Mouse (Mus musculus) midbrain, embryonic 13.5 days (tissue): Measurements from ENCODE around the gene Tbx2. TPM values are rescaled to one million over a fixed set of nuclear protein-coding genes. Genes with fewer than 3 reads are reported as not detected.
A peak's percentile ranks its signal among the peaks of the same experiment; 100 is the strongest.

Source experiments
- ATAC-seq: fragments of 200-750 bp; cut with Nextera tagmentation; 2 replicates; pipeline ENCODE4 v1.8.0; 2017; ENCODE audit warnings: mild to moderate bottlenecking, moderate TSS enrichment, moderate library complexity
- H3K27ac ChIP-seq: fragments of 300-500 bp; sonication (generic); 2 replicates; pipeline ENCODE4 v1.5.1; 2015; ENCODE audit warnings: inconsistent platforms, mild to moderate bottlenecking, moderate library complexity
- H3K27me3 ChIP-seq: fragments of 300-500 bp; sonication (generic); 2 replicates; pipeline ENCODE4 v1.6.1; 2015; ENCODE audit warnings: mild to moderate bottlenecking, inconsistent platforms
- H3K36me3 ChIP-seq: fragments of 300-500 bp; sonication (generic); 2 replicates; pipeline ENCODE4 v1.6.1; 2015; ENCODE audit warnings: mild to moderate bottlenecking, inconsistent platforms
- H3K4me1 ChIP-seq: fragments of 300-500 bp; sonication (generic); replicated peaks from 2 replicates; pipeline ENCODE4 v1.6.1; 2015; ENCODE audit warnings: inconsistent platforms
- H3K4me2 ChIP-seq: fragments of 300-500 bp; sonication (generic); replicated peaks from 2 replicates; pipeline ENCODE4 v1.6.1; 2015; ENCODE audit warnings: moderate library complexity, mild to moderate bottlenecking, inconsistent platforms
- H3K4me3 ChIP-seq: fragments of 300-500 bp; sonication (generic); replicated peaks from 2 replicates; pipeline ENCODE4 v1.5.1; 2015; ENCODE audit warnings: mild to moderate bottlenecking, inconsistent platforms
- H3K9ac ChIP-seq: fragments of 300-500 bp; sonication (generic); replicated peaks from 2 replicates; pipeline ENCODE4 v1.6.1; 2015; ENCODE audit warnings: mild to moderate bottlenecking, inconsistent platforms
- H3K9me3 ChIP-seq: fragments of 300-500 bp; sonication (generic); 2 replicates; pipeline ENCODE4 v1.6.1; 2016; ENCODE audit warnings: mild to moderate bottlenecking, inconsistent platforms
- WGBS: fragments of 180-500 bp; shearing (Covaris S2); methylation state at CpG from one replicate; pipeline ENCODE4 v1.1.7; 2015; 5-methylcytosine and 5-hydroxymethylcytosine counted together
- polyA plus RNA-seq: library from polyadenylated mRNA; unstranded; fragments of >200 nt; fragmentation: Nextera tagmentation; extraction: Ambion mirVana; gene quantifications from 2 replicates; pipeline ENCODE4 v1.2.1, GENCODE M21; 2015

Tbx2 gene
- polyA plus RNA-seq, 1 experiment from 2014 or later: 0.57 TPM

GRCm38 (mm10) chr11:85827342-85827741 lies 5.0 kb upstream of the Tbx2 start:
- Histone ChIP-seq H3K4me1 (peaks cover 29% of the 10 kb centered on the region), H3K36me3 (no peaks in the 10 kb centered on the region), H3K4me3 (no peak overlapping the region), H3K9ac (no peak overlapping the region), H3K4me2 (no peak overlapping the region), H3K27ac (no peak overlapping the region), H3K9me3 (no peaks in the 10 kb centered on the region), H3K27me3 (peaks cover 99% of the 10 kb centered on the region)
- ATAC-seq: no peak
- WGBS: 13% methylated on average over 9 of the region's 9 CpGs

GRCm38 (mm10) chr11:85828691-85829519 lies 3.4 kb upstream of the Tbx2 start:
- Histone ChIP-seq H3K36me3 (no peaks in the 10 kb centered on the region), H3K9me3 (no peaks in the 10 kb centered on the region), H3K9ac (no peak overlapping the region), H3K27me3 (peaks cover 98% of the 10 kb centered on the region), H3K4me1 (peaks cover 40% of the 10 kb centered on the region), H3K4me3 (peak overlapping the region; percentile 29; the same call in 1 of the 2 replicates), H3K27ac (no peak overlapping the region), H3K4me2 (peak overlapping the region; percentile 48; the same call in 1 of the 2 replicates)
- no peak for ATAC-seq
- 5% methylated on average over 38 of the region's 38 CpGs for WGBS

GRCm38 (mm10) chr11:85829520-85830440 lies 2.6 kb upstream of the Tbx2 start:
- under 1% methylated on average over 61 of the region's 61 CpGs for WGBS

DNA sequence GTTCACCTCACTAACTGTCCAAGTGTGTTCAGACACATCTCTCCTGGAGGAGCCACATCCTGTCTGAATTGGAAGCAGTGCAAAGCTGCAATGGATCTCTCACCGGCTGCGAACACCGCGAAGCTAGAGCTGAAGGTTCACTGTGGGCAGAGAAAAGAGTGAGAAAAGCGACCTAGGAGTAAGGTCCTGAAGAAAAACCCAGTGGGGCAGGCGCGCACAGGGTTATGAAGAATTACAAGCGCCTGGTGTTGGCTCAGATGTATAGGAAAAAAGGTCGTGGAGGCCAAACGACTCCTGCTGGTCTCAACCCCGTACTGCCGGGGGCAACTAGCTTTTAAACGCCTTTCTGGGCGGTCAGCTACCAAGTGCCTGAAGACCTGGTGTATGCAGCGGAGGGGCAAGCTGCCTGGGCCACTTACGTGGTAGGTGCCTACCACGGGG lies 1.4 kb upstream of the Tbx2 start:
- H3K27me3 ChIP-seq: peaks cover 98% of the 10 kb centered on the region
- H3K27ac ChIP-seq: no peak overlapping the region
- 2% methylated on average over 17 of the region's 17 CpGs for WGBS
- peaks cover 40% of the 10 kb centered on the region for H3K4me1 ChIP-seq
- H3K36me3 ChIP-seq: no peaks in the 10 kb centered on the region
- ATAC-seq: no peak
- H3K4me3 ChIP-seq: no peak overlapping the region
- no peak overlapping the region for H3K9ac ChIP-seq
- H3K4me2 ChIP-seq: no peak overlapping the region
- H3K9me3 ChIP-seq: no peaks in the 10 kb centered on the region

More at GRCm38 (mm10) chr11:85829520-85830440, 2.6 kb upstream of the Tbx2 start:
- Histone ChIP-seq H3K4me3 (peak overlapping the region; percentile 29), H3K27ac (no peak overlapping the region), H3K27me3 (peaks cover 98% of the 10 kb centered on the region), H3K4me2 (peak overlapping the region; percentile 48), H3K9me3 (no peaks in the 10 kb centered on the region), H3K36me3 (no peaks in the 10 kb centered on the region), H3K9ac (no peak overlapping the region), H3K4me1 (peaks cover 40% of the 10 kb centered on the region)
- ATAC-seq: no peak

DNA sequence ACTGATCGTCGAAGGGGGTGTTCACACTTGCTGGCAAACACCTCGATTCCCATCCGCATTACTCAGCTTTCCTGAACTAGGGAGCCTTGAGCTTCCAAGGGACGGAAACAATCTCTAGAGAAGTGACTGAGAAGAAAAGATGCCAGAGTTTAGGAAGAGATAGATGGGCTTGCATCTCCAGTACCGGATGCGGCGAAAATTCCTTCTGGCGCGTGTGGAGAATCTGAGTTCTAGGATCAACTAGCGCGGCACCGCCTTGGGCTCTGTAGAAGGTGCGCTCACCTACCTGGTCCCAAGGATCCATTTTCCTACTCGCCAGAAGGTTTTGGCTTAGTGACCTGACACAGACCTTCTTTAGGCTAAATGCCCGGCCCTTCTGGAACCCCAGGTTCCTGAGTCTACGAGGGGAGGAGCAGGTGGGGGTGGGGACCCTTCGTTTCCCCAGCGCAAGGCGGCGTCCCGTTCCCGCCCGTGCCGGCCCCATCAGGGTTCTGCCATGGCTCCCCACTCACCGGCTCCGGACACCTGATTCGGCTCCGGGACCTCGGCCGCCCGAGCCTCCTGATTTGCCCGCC lies 608 bp upstream of the Tbx2 start:
- H3K27ac ChIP-seq: no peak overlapping the region
- WGBS: under 1% methylated on average over 33 of the region's 33 CpGs
- no peaks in the 10 kb centered on the region for H3K36me3 ChIP-seq
- H3K9ac ChIP-seq: no peak overlapping the region
- H3K4me2 ChIP-seq: peak overlapping the region; percentile 65
- peak overlapping the region; percentile 41 for H3K4me3 ChIP-seq
- no peaks in the 10 kb centered on the region for H3K9me3 ChIP-seq
- peaks cover 98% of the 10 kb centered on the region for H3K27me3 ChIP-seq
- no peak for ATAC-seq
- peaks cover 40% of the 10 kb centered on the region for H3K4me1 ChIP-seq

DNA sequence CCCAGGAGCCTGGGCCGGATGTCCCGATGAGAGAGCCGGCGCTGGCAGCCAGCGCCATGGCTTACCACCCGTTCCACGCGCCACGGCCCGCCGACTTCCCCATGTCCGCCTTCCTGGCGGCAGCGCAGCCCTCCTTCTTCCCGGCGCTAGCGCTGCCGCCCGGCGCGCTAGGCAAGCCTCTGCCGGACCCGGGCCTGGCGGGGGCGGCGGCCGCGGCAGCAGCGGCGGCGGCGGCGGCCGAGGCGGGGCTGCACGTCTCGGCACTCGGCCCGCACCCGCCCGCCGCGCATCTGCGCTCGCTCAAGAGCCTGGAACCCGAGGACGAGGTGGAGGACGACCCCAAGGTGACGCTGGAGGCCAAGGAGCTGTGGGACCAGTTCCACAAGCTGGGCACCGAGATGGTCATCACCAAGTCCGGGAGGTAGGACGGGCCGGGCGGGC lies 750 bp downstream of the Tbx2 start:
- H3K27ac ChIP-seq: no peak overlapping the region
- ATAC-seq: no peak
- WGBS: 0% methylated on average over 32 of the region's 54 CpGs

DNA sequence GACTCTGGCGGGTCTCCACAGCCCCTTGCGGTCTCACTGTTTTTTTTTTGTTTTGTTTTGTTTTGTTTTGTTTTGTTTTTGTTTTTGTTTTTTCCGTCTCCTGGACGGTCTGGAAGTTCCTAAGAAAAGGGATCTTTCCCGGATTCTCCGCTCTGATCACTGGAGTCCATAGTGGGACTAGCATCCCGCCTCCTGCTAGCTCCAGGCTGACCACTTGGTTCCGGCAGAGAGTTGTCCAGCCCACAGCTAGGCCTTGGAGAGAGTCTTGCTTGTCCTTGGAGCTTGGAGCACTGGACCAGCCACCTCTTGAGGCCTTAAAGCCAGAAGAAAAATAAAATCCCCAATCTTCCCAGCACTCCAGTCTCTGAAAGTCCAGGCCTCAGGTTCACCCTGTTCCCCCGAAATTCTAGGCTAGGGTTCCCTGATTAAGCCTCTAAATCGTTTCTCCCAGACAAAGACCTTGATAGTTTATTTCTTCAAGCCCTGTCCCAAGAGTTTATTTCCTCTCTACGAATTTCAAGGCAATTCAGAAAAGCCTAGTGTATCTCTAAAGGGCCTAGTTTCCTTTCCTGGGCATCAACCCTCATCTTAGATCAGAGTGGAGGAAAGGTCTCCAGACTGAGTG lies 1.5 kb downstream of the Tbx2 start:
- H3K4me2 ChIP-seq: no peak overlapping the region
- H3K27me3 ChIP-seq: peaks cover 98% of the 10 kb centered on the region
- no peak overlapping the region for H3K27ac ChIP-seq
- H3K4me1 ChIP-seq: peaks cover 43% of the 10 kb centered on the region
- H3K9ac ChIP-seq: no peak overlapping the region
- no peak for ATAC-seq
- H3K4me3 ChIP-seq: peak overlapping the region; percentile 41
- no peaks in the 10 kb centered on the region for H3K36me3 ChIP-seq
- no peaks in the 10 kb centered on the region for H3K9me3 ChIP-seq
- 1% methylated on average over 11 of the region's 11 CpGs for WGBS

More for the DNA sequence above, 750 bp downstream of the Tbx2 start:
- peak overlapping the region; percentile 41 for H3K4me3 ChIP-seq
- peak overlapping the region; percentile 52; the same call in 1 of the 2 replicates for H3K9ac ChIP-seq
- peaks cover 98% of the 10 kb centered on the region for H3K27me3 ChIP-seq
- peak overlapping the region; percentile 65 for H3K4me2 ChIP-seq
- H3K9me3 ChIP-seq: no peaks in the 10 kb centered on the region
- H3K4me1 ChIP-seq: peaks cover 42% of the 10 kb centered on the region
- no peaks in the 10 kb centered on the region for H3K36me3 ChIP-seq

DNA sequence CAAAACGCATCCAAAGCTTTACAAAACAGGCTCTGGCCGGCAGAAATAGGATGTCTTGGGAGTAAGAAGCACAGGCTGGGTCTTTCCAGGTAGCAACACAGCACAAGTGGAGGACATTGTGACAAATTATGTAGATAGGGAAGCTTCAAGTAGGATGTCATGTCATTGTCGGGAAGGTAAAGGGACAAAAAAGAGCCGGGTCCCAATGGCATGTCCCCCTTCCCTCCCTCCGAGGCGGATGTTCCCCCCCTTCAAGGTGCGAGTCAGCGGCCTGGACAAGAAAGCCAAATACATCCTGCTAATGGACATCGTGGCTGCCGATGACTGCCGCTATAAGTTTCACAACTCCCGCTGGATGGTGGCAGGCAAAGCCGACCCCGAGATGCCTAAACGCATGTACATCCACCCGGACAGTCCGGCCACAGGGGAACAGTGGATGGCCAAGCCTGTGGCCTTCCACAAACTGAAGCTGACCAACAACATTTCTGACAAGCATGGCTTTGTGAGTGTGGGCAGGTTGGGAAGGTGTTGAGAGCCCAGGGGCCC lies 2.1 kb downstream of the Tbx2 start:
- ATAC-seq: no peak
- Histone ChIP-seq H3K4me3 (no peak overlapping the region), H3K9ac (no peak overlapping the region), H3K27ac (no peak overlapping the region), H3K27me3 (peaks cover 98% of the 10 kb centered on the region), H3K36me3 (no peaks in the 10 kb centered on the region), H3K9me3 (no peaks in the 10 kb centered on the region), H3K4me2 (no peak overlapping the region), H3K4me1 (peaks cover 37% of the 10 kb centered on the region)
- 3% methylated on average over 17 of the region's 17 CpGs for WGBS

- H3K9ac ChIP-seq: no peak overlapping the region
- peaks cover 30% of the 10 kb centered on the region for H3K4me1 ChIP-seq
- no peak overlapping the region for H3K27ac ChIP-seq
- peaks cover 98% of the 10 kb centered on the region for H3K27me3 ChIP-seq
- no peaks in the 10 kb centered on the region for H3K9me3 ChIP-seq
- 1% methylated on average over 9 of the region's 9 CpGs for WGBS
- no peak overlapping the region; the same call in 1 of the 2 replicates for H3K4me3 ChIP-seq
- no peak for ATAC-seq
- no peaks in the 10 kb centered on the region for H3K36me3 ChIP-seq
- no peak overlapping the region for H3K4me2 ChIP-seq
These were observed 2.8 kb downstream of the Tbx2 start for GRCm38 (mm10) chr11:85835001-85835752.

GRCm38 (mm10) chr11:85835753-85836522 lies 3.6 kb downstream of the Tbx2 start:
- no peak for ATAC-seq
- Histone ChIP-seq H3K4me3 (0 out of 2 replicates have a peak overlapping the region, but pooled peaks have one; percentile 6), H3K27ac (no peak overlapping the region), H3K36me3 (no peaks in the 10 kb centered on the region), H3K4me2 (no peak overlapping the region), H3K9ac (no peak overlapping the region), H3K27me3 (peaks cover 98% of the 10 kb centered on the region), H3K4me1 (peaks cover 33% of the 10 kb centered on the region), H3K9me3 (no peaks in the 10 kb centered on the region)
- WGBS: 2% methylated on average over 16 of the region's 16 CpGs
